Mouse (Mus musculus): ENCODE measurements around the gene Rprd1b.

GRCm38 (mm10) chr2:157998817-157999216 lies 29.5 kb upstream of the Rprd1b start:
- TF ChIP-seq POLR2A (IDR thresholded peaks at IDR 0.05; ENCODE audit: borderline replicate concordance, low read depth, low read length) (no peak), CTCF (IDR thresholded peaks at IDR 0.05; ENCODE audit: low read depth, low read length) (no peak)
